Mouse (Mus musculus) gastrocnemius, postnatal 4 days (tissue): ENCODE data around the gene Orm2. TPM values are rescaled to one million over a fixed set of nuclear protein-coding genes. Genes with fewer than 3 reads are reported as not detected.

Source experiments
- DNase-seq, 2 experiments: peaks; one replicate each; pipeline ENCODE4 v3.0.0; 2021 to 2022; ENCODE audit warnings: low spot score in 2 of 2, mixed read lengths in 2 of 2
- long read RNA-seq, 2 experiments: library from polyadenylated mRNA; stranded (forward); transcript quantifications; one replicate each; pipeline ENCODE4 v2.0.0; 2021
- total RNA-seq, 2 experiments: library from RNA; stranded (reverse); gene quantifications; 2 replicates each; pipeline ENCODE4 v1.2.3; 2021

Orm2 gene
- not detected for total RNA-seq
- long read RNA-seq, experiment 1: 0 reads
- long read RNA-seq, experiment 2: 0 reads

GRCm38 (mm10) chr4:63362150-63362549 lies at the start of gene Orm2:
Gene Orm2 (plus strand): TSS chr4:63362449.
- no peak for DNase-seq

GRCm38 (mm10) chr4:63314063-63314462 lies 48.2 kb upstream of the Orm2 start:
- no peak for DNase-seq

GRCm38 (mm10) chr4:63316076-63316746 lies 46.0 kb upstream of the Orm2 start:
- DNase-seq: peak in 1 of 2 experiments; percentile 67

- DNase-seq: peak; percentile 65 to 76
Measured at GRCm38 (mm10) chr4:63319566-63319965, 42.7 kb upstream of the Orm2 start.

- no peak for DNase-seq
Measured at GRCm38 (mm10) chr4:63323275-63323815, 38.9 kb upstream of the Orm2 start.

- no peak for DNase-seq
Measured at GRCm38 (mm10) chr4:63333403-63333802, 28.8 kb upstream of the Orm2 start.

GRCm38 (mm10) chr4:63338414-63339076 lies 23.7 kb upstream of the Orm2 start:
- no peak for DNase-seq

- no peak for DNase-seq
Measured at GRCm38 (mm10) chr4:63342491-63342890, 19.8 kb upstream of the Orm2 start.

GRCm38 (mm10) chr4:63343608-63344007 lies 18.6 kb upstream of the Orm2 start:
- DNase-seq: no peak

GRCm38 (mm10) chr4:63344295-63344694 lies 18.0 kb upstream of the Orm2 start, which contains the start of gene Orm1:
Gene Orm1 (plus strand): TSS chr4:63344560.
- DNase-seq: no peak

- no peak for DNase-seq
Measured at GRCm38 (mm10) chr4:63345261-63345660, 17.0 kb upstream of the Orm2 start.

GRCm38 (mm10) chr4:63346659-63347058 lies 15.6 kb upstream of the Orm2 start:
- no peak for DNase-seq

GRCm38 (mm10) chr4:63348524-63348923 lies 13.7 kb upstream of the Orm2 start:
- no peak for DNase-seq

GRCm38 (mm10) chr4:63355877-63356665 lies 6.2 kb upstream of the Orm2 start, which contains the start of gene Orm3:
Gene Orm3 (plus strand): TSS chr4:63356162.
- DNase-seq: no peak

- DNase-seq: no peak
Measured at GRCm38 (mm10) chr4:63356981-63357570, 5.2 kb upstream of the Orm2 start.

GRCm38 (mm10) chr4:63359861-63360260 lies 2.4 kb upstream of the Orm2 start:
- no peak for DNase-seq

- peak; percentile 85 to 87 for DNase-seq
Measured at GRCm38 (mm10) chr4:63368577-63368976, 6.3 kb downstream of the Orm2 start.

- DNase-seq: no peak
Measured at GRCm38 (mm10) chr4:63370897-63371296, 8.6 kb downstream of the Orm2 start.

GRCm38 (mm10) chr4:63371890-63372289 lies 9.6 kb downstream of the Orm2 start:
- DNase-seq: no peak

- no peak for DNase-seq
Measured at GRCm38 (mm10) chr4:63373404-63373803, 11.2 kb downstream of the Orm2 start.

- no peak for DNase-seq
Measured at GRCm38 (mm10) chr4:63374331-63374730, 12.1 kb downstream of the Orm2 start.
